Mouse (Mus musculus) hindbrain, embryonic 15.5 days (tissue): ENCODE results near the gene Rad51ap2. TPM values are rescaled to one million over a fixed set of nuclear protein-coding genes. Genes with fewer than 3 reads are reported as not detected.

Experiments
- ATAC-seq: fragments of 200-750 bp; cut with Nextera tagmentation; 2 replicates; pipeline ENCODE4 v1.8.0; 2017; ENCODE audit warnings: low read depth, moderate number of reproducible peaks, moderate TSS enrichment; ENCODE audit not compliant: low FRiP score
- H3K27ac ChIP-seq: fragments of 300-500 bp; sonication (generic); replicated peaks from 2 replicates; pipeline ENCODE4 v1.5.1; 2015; ENCODE audit warnings: mild to moderate bottlenecking, inconsistent platforms
- H3K27me3 ChIP-seq: fragments of 300-500 bp; sonication (generic); 2 replicates; pipeline ENCODE4 v1.6.1; 2015; ENCODE audit warnings: control low read depth, inconsistent platforms
- H3K36me3 ChIP-seq: fragments of 300-500 bp; sonication (generic); 2 replicates; pipeline ENCODE4 v1.6.1; 2015; ENCODE audit warnings: control low read depth, inconsistent platforms
- H3K4me1 ChIP-seq: fragments of 300-500 bp; sonication (generic); replicated peaks from 2 replicates; pipeline ENCODE4 v1.6.1; 2015; ENCODE audit warnings: control low read depth, inconsistent platforms
- H3K4me2 ChIP-seq: fragments of 300-500 bp; sonication (generic); 2 replicates; pipeline ENCODE4 v1.6.1; 2015; ENCODE audit warnings: moderate library complexity, mild to moderate bottlenecking, inconsistent platforms
- H3K4me3 ChIP-seq: fragments of 300-500 bp; sonication (generic); 2 replicates; pipeline ENCODE4 v1.5.1; 2015; ENCODE audit warnings: mild to moderate bottlenecking, inconsistent platforms
- H3K9ac ChIP-seq: fragments of 300-500 bp; sonication (generic); 2 replicates; pipeline ENCODE4 v1.6.1; 2015; ENCODE audit warnings: inconsistent platforms
- H3K9me3 ChIP-seq: fragments of 300-500 bp; sonication (generic); 2 replicates; pipeline ENCODE4 v1.6.1; 2016; ENCODE audit warnings: control low read depth, inconsistent platforms
- WGBS: fragments of 180-500 bp; shearing (Covaris S2); methylation state at CpG from one replicate; pipeline ENCODE4 v1.1.7; 2015; 5-methylcytosine and 5-hydroxymethylcytosine counted together
- polyA plus RNA-seq: library from polyadenylated mRNA; unstranded; fragments of >200 nt; fragmentation: Nextera tagmentation; extraction: Ambion mirVana; gene quantifications from 2 replicates; pipeline ENCODE4 v1.2.1, GENCODE M21; 2015

The Rad51ap2 gene
- polyA plus RNA-seq = 0.30 and 0.53 TPM in 2 replicates

- Histone ChIP-seq H3K36me3 (no peaks in the 10 kb centered on the region), H3K9ac (peak within 1 kb of the TSS; percentile 62), H3K4me1 (0 out of 2 replicates have a peak, but pooled peaks cover 4% of the 10 kb centered on the region), H3K27me3 (0 out of 2 replicates have a peak, but pooled peaks cover 2% of the 10 kb centered on the region), H3K9me3 (no peaks in the 10 kb centered on the region), H3K27ac (0 out of 2 replicates have a peak within 1 kb of the TSS, but pooled peaks have one; percentile 39), H3K4me2 (peak within 1 kb of the TSS; percentile 81), H3K4me3 (peak within 1 kb of the TSS; percentile 56)
- 1% methylated on average over 32 of the region's 40 CpGs for WGBS
- peak; percentile 100 for ATAC-seq
These were observed at the start of gene Rad51ap2 for GRCm38 (mm10) chr12:11455549-11456194. Rad51ap2 (plus strand) TSS chr12:11456079.

DNA sequence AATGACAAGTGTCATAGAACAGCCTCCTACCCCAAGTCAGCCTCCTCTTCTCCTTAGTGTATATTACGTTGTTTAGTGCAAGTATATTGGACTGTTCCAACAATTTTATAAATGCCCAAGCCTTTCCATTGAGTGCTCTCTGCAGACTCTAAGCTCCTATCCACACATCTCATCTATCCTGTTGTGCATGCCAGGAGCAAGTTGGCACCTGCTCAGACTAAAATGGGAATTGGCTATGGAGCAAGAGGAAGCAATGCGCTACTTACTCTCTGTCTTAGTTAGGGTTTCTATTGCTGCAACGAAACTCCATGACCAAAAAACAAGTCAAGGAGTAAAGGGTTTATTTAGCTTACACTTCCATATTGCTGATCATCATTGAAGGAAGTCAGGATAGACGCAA is 48.2 kb upstream of the Rad51ap2 start:
- no peaks in the 10 kb centered on the region for H3K4me1 ChIP-seq
- no peak overlapping the region for H3K4me3 ChIP-seq
- 89% methylated on average over 4 of the region's 4 CpGs for WGBS
- no peak overlapping the region for H3K27ac ChIP-seq
- no peaks in the 10 kb centered on the region for H3K9me3 ChIP-seq
- no peaks in the 10 kb centered on the region for H3K27me3 ChIP-seq
- no peak overlapping the region for H3K9ac ChIP-seq
- no peak overlapping the region for H3K4me2 ChIP-seq
- no peaks in the 10 kb centered on the region for H3K36me3 ChIP-seq
- ATAC-seq = no peak

- H3K36me3 ChIP-seq = no peaks in the 10 kb centered on the region
- no peak overlapping the region for H3K4me2 ChIP-seq
- no peaks in the 10 kb centered on the region for H3K9me3 ChIP-seq
- no peaks in the 10 kb centered on the region for H3K4me1 ChIP-seq
- ATAC-seq = no peak
- H3K9ac ChIP-seq = no peak overlapping the region
- H3K27me3 ChIP-seq = no peaks in the 10 kb centered on the region
- no peak overlapping the region for H3K27ac ChIP-seq
- no peak overlapping the region for H3K4me3 ChIP-seq
- WGBS = 81% methylated on average over 6 of the region's 6 CpGs
These were observed 37.8 kb upstream of the Rad51ap2 start for GRCm38 (mm10) chr12:11418112-11418511.

- H3K36me3 ChIP-seq = no peaks in the 10 kb centered on the region
- no peak overlapping the region for H3K4me2 ChIP-seq
- no peaks in the 10 kb centered on the region for H3K9me3 ChIP-seq
- H3K4me3 ChIP-seq = no peak overlapping the region
- H3K27ac ChIP-seq = no peak overlapping the region
- H3K27me3 ChIP-seq = no peaks in the 10 kb centered on the region
- WGBS = 76% methylated on average over 4 of the region's 4 CpGs
- no peak overlapping the region for H3K9ac ChIP-seq
- ATAC-seq = no peak
- H3K4me1 ChIP-seq = no peaks in the 10 kb centered on the region
These were observed 28.5 kb upstream of the Rad51ap2 start for GRCm38 (mm10) chr12:11427396-11427795.

DNA sequence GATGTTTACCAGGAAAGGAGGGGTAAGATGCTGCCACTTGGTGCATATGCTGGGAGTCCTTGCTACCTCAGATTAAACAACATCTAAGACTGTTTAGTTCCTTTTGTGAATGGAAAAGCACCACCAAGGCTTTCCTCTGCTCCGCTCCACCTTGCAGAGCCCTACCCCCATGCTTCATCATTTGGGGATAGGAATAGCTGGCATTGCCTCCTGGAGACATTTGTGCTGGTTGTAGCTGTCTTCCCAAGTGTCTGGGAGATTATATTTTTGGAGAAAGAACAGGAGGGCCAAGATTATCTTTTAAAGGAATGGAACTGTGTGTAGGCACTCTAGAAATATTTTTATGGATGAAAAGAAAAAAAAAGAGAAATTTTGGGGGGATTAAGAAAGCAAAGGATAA is 22.8 kb upstream of the Rad51ap2 start:
- 94% methylated on average over 1 of the region's 1 CpGs for WGBS
- Histone ChIP-seq H3K9me3 (no peaks in the 10 kb centered on the region), H3K27ac (no peak overlapping the region), H3K9ac (no peak overlapping the region), H3K27me3 (no peaks in the 10 kb centered on the region), H3K4me2 (peak overlapping the region; percentile 92), H3K4me3 (no peak overlapping the region), H3K4me1 (peaks cover 23% of the 10 kb centered on the region), H3K36me3 (no peaks in the 10 kb centered on the region)
- no peak for ATAC-seq

DNA sequence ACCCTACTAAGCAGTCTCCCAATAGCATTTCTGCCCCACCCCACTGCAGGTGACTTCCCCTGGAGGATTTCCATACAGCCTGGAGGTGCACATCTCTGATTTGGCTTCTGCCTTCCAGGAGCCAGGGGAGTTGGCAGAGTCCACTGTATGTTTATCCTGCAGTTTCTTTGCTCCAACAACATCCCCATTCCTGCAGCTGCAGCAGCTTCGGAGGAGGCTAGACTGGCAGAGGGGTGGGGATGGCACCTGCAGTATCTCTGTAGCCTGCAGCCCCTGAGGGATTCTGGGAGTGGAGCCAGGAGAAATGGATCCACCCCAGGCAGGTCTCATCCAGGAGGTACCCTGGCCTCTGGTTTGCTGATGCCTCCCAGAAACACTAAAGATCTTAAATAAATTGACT is 22.2 kb upstream of the Rad51ap2 start:
- peak overlapping the region; percentile 14 for H3K9ac ChIP-seq
- H3K4me3 ChIP-seq = 0 out of 2 replicates have a peak overlapping the region, but pooled peaks have one; percentile 14
- ATAC-seq = no peak
- peaks cover 23% of the 10 kb centered on the region for H3K4me1 ChIP-seq
- H3K4me2 ChIP-seq = peak overlapping the region; percentile 92
- no peaks in the 10 kb centered on the region for H3K27me3 ChIP-seq
- no peak overlapping the region for H3K27ac ChIP-seq
- 55% methylated on average over 1 of the region's 1 CpGs for WGBS
- no peaks in the 10 kb centered on the region for H3K9me3 ChIP-seq
- no peaks in the 10 kb centered on the region for H3K36me3 ChIP-seq

- no peak for ATAC-seq
- peak overlapping the region; percentile 57 for H3K4me3 ChIP-seq
- peak overlapping the region; percentile 84 for H3K27ac ChIP-seq
- peak overlapping the region; percentile 63 for H3K9ac ChIP-seq
- no peaks in the 10 kb centered on the region for H3K9me3 ChIP-seq
- H3K4me2 ChIP-seq = peak overlapping the region; percentile 92
- peaks cover 23% of the 10 kb centered on the region for H3K4me1 ChIP-seq
- H3K36me3 ChIP-seq = no peaks in the 10 kb centered on the region
- H3K27me3 ChIP-seq = no peaks in the 10 kb centered on the region
- WGBS = 74% methylated on average over 8 of the region's 8 CpGs
These were observed 21.4 kb upstream of the Rad51ap2 start for GRCm38 (mm10) chr12:11434446-11434845.

DNA sequence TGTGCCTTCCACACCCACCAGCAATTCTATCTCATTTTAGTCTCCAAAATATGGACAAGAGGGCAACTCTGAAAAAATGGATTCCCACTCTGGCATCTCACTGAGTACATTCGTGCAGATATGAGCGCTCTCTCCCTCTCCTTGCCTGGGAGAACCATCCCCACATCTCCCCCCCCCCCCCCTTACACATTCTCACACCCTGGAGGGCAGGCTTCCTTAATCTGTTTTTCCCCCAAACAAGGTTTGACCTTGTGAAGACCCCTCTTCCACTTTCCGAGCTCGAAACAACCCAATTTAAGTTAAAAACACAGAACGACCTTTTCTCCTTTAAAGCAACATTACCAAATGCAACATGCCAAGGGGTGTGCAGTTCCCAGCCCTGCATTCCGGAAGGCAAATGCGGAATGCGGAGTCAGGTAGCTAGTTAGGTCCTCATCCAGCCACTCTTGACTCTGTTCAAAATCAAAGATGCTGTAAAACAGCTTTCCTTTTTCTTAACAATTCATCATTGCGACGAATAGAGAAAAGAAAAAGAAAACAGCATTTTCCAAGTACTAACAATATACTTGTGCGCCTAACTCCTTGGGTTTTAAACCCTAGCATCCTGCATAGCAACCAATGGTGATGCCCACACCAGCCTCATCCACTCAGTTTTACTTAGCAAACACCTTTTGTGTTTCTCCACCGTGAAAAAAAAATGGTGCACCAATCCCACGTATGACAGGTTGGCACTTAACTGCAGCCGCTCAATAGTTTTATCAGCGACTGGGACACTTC is 20.4 kb upstream of the Rad51ap2 start:
- WGBS = 6% methylated on average over 15 of the region's 15 CpGs
- H3K27me3 ChIP-seq = 0 out of 2 replicates have a peak, but pooled peaks cover 2% of the 10 kb centered on the region
- ATAC-seq = no peak
- peaks cover 23% of the 10 kb centered on the region for H3K4me1 ChIP-seq
- H3K9ac ChIP-seq = peak overlapping the region; percentile 63
- H3K9me3 ChIP-seq = no peaks in the 10 kb centered on the region
- peak overlapping the region; percentile 84 for H3K27ac ChIP-seq
- peak overlapping the region; percentile 92 for H3K4me2 ChIP-seq
- H3K36me3 ChIP-seq = no peaks in the 10 kb centered on the region
- H3K4me3 ChIP-seq = peak overlapping the region; percentile 57

DNA sequence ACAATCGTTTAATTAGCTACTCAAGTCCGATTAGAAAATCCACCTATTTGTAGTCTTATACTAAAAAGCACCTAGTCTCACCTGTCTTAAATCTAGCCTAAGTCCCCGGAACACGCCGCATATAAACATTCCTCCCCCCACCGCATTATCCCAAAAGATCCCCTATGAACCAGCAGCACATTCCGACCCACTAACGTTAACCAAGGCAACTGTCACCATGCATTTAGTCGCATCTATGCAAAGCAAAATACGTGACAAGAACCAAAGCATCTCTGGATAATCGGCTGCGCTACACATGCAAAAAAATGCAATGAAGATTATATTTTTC is 19.9 kb upstream of the Rad51ap2 start:
- Histone ChIP-seq H3K27me3 (0 out of 2 replicates have a peak, but pooled peaks cover 2% of the 10 kb centered on the region), H3K9me3 (no peaks in the 10 kb centered on the region), H3K27ac (peak overlapping the region; percentile 84), H3K4me1 (peaks cover 23% of the 10 kb centered on the region), H3K9ac (peak overlapping the region; percentile 63), H3K36me3 (no peaks in the 10 kb centered on the region), H3K4me3 (peak overlapping the region; percentile 57), H3K4me2 (peak overlapping the region; percentile 92)
- no peak for ATAC-seq
- 2% methylated on average over 12 of the region's 12 CpGs for WGBS

DNA sequence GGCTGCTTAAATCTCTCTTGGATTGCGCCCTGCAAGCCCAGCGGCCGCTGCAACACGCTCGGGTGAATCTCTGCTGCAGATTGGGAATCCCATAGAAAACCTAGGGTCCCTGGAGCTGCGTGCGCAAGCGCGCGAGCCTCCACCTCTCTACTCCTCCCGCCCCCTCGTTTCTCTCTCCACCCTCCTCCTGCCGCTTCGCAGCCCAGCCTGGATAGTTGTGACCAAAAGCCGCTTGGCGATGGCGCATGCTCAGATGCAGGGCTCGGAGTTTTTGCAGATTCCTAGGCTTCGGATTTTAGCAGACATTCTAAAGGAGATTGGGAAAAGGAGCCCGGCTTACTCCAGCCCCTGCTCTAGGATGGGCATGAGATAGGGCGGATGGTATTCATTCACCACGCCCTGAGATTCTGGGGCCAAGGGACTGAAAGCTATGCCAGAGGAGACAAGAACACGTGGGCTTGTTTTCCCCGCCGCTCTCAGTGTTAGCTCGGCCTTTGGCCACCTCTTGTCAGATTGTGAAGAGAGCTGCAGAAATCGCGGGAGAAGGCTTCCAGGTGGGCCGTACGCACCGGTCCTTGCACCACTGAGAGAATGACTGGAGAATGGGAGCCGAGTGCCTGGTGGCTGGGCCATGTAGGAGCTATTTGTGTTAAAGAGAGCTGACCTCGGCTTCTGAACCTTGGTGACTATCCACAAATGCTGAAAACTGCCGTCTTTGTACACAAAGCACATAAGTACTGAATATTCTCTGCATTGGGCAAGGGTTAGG is 19.2 kb upstream of the Rad51ap2 start, which contains the start of gene Vsnl1:
TSS of gene Vsnl1 (minus strand) at position 117 of the 769 bp plus-strand sequence.
- H3K27ac ChIP-seq = peak within 1 kb of the TSS; percentile 84
- peak within 1 kb of the TSS; percentile 63 for H3K9ac ChIP-seq
- no peaks in the 10 kb centered on the region for H3K36me3 ChIP-seq
- peak within 1 kb of the TSS; percentile 57 for H3K4me3 ChIP-seq
- peak; percentile 97 for ATAC-seq
- peaks cover 23% of the 10 kb centered on the region for H3K4me1 ChIP-seq
- no peaks in the 10 kb centered on the region for H3K9me3 ChIP-seq
- WGBS = 4% methylated on average over 34 of the region's 34 CpGs
- H3K4me2 ChIP-seq = peak within 1 kb of the TSS; percentile 92
- 0 out of 2 replicates have a peak, but pooled peaks cover 2% of the 10 kb centered on the region for H3K27me3 ChIP-seq

- Histone ChIP-seq H3K27ac (peak overlapping the region; percentile 84), H3K36me3 (no peaks in the 10 kb centered on the region), H3K9ac (peak overlapping the region; percentile 63), H3K4me2 (peak overlapping the region; percentile 92), H3K4me1 (peaks cover 23% of the 10 kb centered on the region), H3K9me3 (no peaks in the 10 kb centered on the region), H3K27me3 (0 out of 2 replicates have a peak, but pooled peaks cover 2% of the 10 kb centered on the region), H3K4me3 (peak overlapping the region; percentile 57)
- 14% methylated on average over 17 of the region's 17 CpGs for WGBS
- ATAC-seq = peak; percentile 43; the same call in 1 of the 2 replicates
These were observed 18.5 kb upstream of the Rad51ap2 start for GRCm38 (mm10) chr12:11437266-11437906.
